Mouse (Mus musculus) ES-E14 (cell line): ENCODE data around the gene Txndc9.

Experiments used
- HCFC1 ChIP-seq: IDR thresholded peaks from 2 replicates; pipeline ENCODE4 v1.6.1; 2012; ENCODE audit warnings: low read length, inconsistent platforms, borderline replicate concordance; ENCODE audit not compliant: insufficient read depth
- MAFK ChIP-seq: IDR thresholded peaks from 2 replicates; pipeline ENCODE4 v1.6.1; 2014; ENCODE audit warnings: mild to moderate bottlenecking, low read depth, low read length, inconsistent platforms; ENCODE audit not compliant: insufficient read depth

GRCm38 (mm10) chr1:37956690-37957431 lies 40.8 kb downstream of the Txndc9 start:
- TF ChIP-seq MAFK (no peak), HCFC1 (no peak)
